Mouse (Mus musculus): ENCODE measurements around the gene Zfp839.

Zfp839 gene

GRCm38 (mm10) chr12:110888106-110888505 is 38.1 kb downstream of the Zfp839 start:
- no peak for DNase-seq

GRCm38 (mm10) chr12:110888606-110889005 is 38.6 kb downstream of the Zfp839 start:
- DNase-seq, result no peak

GRCm38 (mm10) chr12:110889036-110890020 is 39.3 kb downstream of the Zfp839 start, which contains the start of the genes Cinp and Tecpr2:
TSS of gene Cinp (minus strand) at chr12:110889145.
TSS of gene Tecpr2 (plus strand) at chr12:110889264.
- peak; percentile 97 for DNase-seq

GRCm38 (mm10) chr12:110891887-110892286 is 41.8 kb downstream of the Zfp839 start:
- no peak for DNase-seq

- no peak for DNase-seq
These were observed 52.1 kb downstream of the Zfp839 start for GRCm38 (mm10) chr12:110902106-110902505.

GRCm38 (mm10) chr12:110903536-110903935 is 53.5 kb downstream of the Zfp839 start:
- peak; percentile 39 for DNase-seq

- no peak for DNase-seq
These were observed 57.8 kb downstream of the Zfp839 start for GRCm38 (mm10) chr12:110907845-110908244.

GRCm38 (mm10) chr12:110909962-110910361 is 59.9 kb downstream of the Zfp839 start:
- no peak for DNase-seq

- no peak for DNase-seq
These were observed 65.7 kb downstream of the Zfp839 start for GRCm38 (mm10) chr12:110915761-110916160.

Measured in thymus, postnatal 14 days (tissue).